Mouse (Mus musculus) heart, postnatal 10 days (tissue): ENCODE measurements around the gene Lrrn1. TPM values are rescaled to one million over a fixed set of nuclear protein-coding genes. Genes with fewer than 3 reads are reported as not detected.
A peak's percentile ranks its signal among the peaks of the same experiment; 100 is the strongest.

Experiments
- DNase-seq, 2 experiments: peaks; one replicate each; pipeline ENCODE4 v3.0.0; 2021
- intact Hi-C: fragments of 180-260 bp; cut with DNase I; formaldehyde crosslinking; loops from one replicate; pipeline ENCODE4 v1.15.1; 2025
- total RNA-seq, 2 experiments: library from RNA; stranded (reverse); gene quantifications; 2 replicates each; pipeline ENCODE4 v1.2.3; 2021

Gene Lrrn1
- total RNA-seq, 2 experiments from 2014 or later = 0.84 to 1.1 TPM

DNA sequence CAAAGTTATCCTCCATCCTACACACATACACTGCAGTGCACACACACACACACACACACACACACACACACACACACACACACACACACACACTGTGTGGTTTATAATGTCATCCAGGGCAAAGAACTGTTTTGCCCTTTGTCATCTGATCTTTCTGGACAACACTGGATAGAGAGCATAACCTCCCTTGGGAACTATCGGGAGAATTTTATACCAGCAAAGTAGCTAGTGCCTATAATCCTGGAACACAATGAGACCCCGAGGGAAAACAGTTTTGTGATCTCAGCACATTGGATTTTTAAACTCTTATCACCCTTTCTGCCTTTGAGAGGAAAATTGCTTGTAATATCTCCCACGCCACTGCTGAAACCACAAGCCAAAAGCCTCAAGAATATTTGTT lies 45.8 kb downstream of the Lrrn1 start:
- DNase-seq = no peak

DNA sequence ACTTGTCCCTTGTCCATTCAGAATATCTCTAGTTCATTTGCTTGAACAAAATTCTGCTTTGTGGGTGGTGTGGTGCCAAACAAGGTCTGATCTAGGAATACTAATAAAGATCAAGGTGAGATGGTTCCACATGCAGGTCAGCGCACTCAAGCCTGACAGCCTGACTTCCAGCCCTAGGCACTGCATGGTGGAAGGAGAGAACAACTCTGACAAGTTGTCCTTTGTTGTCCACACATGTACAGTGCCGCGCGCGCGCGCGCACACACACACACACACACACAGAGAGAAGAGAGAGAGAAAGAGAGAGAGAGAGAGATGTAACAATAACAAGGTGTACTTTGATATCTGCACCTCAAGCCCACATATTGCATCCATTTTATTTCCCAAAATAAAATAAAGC lies 47.7 kb downstream of the Lrrn1 start:
- intact Hi-C loops = no loop called here
- no peak for DNase-seq

More for the DNA sequence above, 45.8 kb downstream of the Lrrn1 start:
- intact Hi-C loops = no loop called here

DNA sequence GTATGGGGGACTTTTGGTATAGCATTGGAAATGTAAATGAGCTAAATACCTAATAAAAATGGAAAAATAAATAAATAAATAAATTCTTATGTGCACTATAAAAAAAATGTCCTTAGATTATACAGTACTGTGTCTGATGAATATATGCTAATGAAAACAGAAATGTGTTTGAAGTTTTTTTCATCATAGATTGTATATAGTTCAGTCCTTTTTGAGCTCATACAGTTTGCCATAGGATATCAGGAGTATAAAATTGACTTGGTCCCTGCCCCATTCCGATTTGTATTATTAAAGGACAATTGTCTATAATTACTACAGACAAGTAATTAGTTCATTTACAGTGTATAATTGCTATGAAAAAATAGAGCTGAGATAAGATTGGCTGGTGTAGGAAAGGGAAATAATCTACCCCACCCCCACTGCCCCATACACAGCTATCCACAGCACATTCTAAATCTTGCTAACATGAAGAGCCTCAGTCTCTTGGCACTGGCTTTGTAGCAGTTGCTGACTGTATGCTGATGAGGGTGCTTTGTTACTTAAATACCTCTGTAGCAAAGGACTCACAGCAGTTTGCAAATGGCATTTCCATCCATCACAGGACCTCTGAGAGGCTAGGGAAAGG lies 54.3 kb downstream of the Lrrn1 start:
- intact Hi-C loops = no loop called here
- DNase-seq = no peak

DNA sequence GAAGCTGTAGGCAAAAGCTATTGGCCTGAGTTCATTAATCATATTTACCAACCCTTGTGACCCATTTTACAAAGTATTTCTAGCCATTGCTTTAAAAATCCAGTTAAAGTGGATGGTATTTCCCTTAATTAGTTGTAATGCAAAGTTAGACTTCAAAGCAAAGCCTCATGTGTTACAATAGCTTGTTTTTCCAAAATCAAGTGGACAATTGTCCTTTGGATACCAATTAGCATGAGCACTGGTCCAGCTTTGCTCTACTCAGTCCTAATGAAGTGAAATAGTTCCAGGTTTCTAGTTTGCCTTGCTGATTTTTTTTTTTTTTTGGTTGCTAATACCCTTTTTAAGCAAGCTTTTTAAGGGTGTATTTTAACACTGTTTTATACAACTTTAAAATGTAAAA lies 75.6 kb downstream of the Lrrn1 start:
- intact Hi-C loops = no loop called here
- no peak for DNase-seq

DNA sequence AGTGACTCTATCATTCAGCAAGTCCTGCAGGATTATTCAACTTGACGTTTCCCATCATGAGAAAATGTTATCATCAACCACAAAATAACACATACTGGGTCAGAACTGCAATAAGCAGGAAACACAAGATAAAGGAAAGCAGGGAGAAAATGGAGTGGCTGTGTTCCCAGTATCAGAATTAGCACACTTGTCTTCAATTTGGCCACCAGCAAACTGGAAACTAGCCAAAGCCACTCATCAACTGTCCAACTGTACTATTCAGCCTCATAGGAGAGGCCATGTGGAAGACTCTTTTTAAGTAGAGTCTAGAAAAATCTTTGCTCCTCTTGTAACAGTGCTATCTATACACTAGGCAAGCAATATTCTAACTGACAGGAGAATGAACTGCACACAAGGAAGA lies 84.7 kb downstream of the Lrrn1 start:
- DNase-seq = peak in 1 of 2 experiments; percentile 8
- intact Hi-C loops = no loop called here
